Mouse (Mus musculus): ENCODE measurements around the gene Agtr1b.

Agtr1b gene

DNA sequence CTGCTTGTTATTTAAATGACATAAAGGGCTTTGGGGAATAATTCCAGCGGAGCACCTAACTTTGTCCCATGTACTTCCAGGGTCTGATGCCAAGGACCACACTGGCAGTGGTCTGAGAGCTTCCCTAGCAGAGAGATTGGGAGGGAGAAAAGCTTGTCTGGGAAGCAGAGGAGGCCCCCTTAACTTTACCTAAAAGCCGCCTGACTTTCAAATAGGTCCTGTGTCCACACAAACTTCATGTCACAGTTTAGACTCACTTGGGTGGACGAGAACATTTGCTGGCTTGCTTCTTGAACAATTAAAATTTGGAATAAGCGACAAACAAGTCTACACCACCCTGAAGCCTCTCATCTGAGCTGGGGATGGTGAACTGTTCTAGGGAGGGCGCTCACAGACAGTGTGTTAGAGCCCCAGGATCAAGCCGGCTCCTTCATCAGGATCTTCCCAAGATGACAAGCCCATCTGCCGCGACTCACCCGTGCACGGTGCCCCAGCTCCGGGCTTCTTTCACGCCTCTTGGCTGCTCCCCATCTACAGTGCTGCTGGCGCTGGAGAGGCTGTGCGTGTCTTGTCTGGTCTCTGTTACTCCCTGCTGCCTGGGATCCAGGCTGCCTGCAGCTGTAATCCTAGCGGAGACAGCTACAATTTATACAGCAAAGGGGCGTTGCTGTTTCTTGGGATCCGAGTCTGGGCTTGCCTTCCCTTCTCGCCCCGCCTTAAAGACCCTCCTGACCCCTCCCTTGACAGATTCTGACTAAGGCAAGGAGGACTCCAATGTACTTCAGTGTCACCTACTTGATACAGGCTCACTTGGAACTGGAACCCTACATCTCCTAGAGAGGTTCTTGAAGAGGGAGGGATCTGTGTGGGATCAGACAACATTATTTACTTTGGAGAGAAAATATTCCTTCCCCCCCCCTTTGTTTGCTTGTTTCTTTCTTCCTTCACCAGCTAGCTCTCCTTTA lies at the start of gene Agtr1b:
TSS of gene Agtr1b (minus strand) at position 620 of the 965 bp plus-strand sequence.
- peak; percentile 47 for DNase-seq

DNA sequence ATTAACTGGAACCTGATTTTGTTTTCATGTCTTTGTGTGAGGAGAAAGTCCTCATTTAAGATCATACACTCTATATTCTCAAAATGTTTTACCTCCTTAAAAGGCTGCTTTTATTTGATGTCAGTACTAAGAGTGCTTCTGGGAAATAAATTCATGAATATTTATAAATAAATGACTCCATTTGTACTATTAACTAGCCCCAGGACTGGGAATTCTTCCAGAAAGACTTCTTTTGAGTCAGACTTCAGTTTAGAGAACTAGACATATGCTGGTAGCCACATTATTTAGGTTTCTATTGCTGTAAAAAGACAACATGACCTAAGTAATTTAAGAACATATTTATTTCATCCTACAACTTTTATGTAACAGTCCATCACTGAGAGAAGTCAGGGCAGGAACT lies 13.4 kb downstream of the Agtr1b start:
- no peak for DNase-seq

DNA sequence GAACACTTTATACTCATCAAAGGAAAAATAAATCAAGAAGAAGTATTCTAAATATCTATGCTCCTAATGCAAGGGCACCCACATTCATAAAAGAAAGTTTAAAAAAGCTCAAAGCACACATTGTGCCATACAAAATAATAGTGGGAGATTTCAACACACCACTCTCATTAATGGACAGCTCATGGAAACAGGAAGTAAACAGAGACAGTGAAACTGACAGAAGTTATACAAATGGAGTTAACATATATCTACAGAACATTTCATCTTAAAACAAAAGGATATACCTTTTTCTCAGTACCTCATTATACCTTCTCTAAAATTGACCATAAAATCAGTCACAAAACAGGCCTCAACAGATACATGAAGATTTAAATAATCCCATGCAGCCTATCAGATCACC lies 18.8 kb downstream of the Agtr1b start:
- no peak for DNase-seq

DNA sequence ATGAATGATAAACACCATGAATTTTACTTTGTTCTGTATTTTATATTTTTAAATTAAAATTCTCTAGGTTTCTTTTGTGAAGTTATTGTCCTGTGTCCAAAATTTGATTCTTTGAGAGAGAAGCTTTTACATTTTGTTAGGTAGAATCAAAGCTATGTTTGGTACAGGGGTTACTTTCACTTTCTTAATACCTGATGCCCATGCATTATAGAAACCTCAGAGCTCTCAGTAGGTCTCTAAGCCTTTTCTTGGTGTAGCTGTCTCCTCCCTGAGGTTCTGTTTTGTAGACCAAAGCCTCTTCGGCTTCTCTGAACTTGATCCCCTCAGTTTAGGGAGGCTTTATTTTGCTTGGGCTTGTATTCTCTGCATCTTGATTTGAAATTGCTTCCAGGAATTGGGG lies 26.6 kb downstream of the Agtr1b start:
- no peak for DNase-seq

DNA sequence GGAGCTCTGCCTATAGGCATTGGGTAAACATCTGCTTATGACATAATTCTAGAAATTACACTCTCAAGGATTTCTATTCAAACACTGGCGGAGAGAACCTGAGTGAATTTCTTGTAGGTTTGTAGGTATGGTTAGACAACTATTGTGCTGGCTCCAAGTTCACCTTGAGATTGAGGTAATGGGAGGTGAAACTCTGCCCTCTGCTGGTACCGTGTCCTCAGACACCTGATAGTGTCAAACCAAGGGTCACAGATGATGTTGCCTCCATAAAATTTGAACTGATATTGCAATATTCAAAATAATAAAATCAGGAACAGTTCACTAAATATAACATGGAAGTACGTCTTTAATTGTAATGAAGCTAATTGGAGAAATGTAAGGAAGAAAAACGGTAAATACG lies 32.3 kb downstream of the Agtr1b start:
- DNase-seq: peak; percentile 8

DNA sequence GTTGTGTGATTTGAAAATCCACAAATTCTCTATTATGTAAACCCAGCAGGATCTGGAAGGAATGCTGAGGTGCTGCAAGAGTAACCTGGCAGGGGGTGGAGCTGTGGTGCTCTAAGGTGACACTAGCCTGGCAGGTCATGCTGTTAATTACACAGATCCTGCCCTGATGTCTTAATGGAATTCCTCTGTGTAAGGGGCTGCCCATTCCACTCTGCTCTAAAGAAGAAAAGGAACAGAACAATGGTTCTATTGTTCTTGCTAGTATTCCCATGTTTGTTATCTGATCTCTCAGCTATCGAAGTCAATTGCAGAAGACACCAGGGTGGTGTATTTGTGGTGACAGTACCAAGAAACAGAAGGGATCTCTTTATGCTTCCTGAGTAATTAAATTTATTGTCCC lies 49.7 kb downstream of the Agtr1b start:
- DNase-seq: no peak

GRCm38 (mm10) chr3:20309142-20309541 lies 57.8 kb downstream of the Agtr1b start:
- no peak for DNase-seq

- no peak for DNase-seq
These were observed 59.7 kb downstream of the Agtr1b start for GRCm38 (mm10) chr3:20307256-20307655.

DNA sequence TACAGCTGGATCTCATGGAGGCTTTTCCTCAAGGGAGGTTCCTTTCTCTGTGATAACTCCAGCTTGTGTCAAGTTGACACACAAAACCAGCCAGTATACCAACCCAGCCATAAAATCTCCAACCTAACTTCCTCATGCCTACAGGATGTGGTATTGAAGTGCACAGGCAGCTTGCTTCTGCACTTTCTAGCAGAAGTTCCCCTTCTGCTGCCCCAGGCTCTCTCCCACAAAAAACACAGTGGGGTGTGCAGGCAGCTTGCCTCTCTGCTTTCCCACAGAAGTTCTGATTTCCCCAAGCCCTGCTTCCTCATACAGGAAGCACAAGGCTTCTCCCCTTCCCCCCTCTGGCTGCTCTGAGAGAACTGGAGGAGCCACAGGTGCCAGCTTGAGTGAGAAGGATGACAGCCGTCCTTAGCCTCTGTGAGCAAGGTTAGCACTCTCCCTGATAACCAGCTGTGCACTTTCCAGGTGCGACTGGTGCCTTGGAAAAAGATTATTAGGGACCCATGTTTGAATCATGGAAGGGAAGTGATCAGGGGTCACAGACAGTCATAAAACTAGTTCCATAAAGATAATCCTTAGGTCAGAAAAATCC lies 62.1 kb downstream of the Agtr1b start:
- DNase-seq: no peak

- DNase-seq: no peak
These were observed 71.4 kb downstream of the Agtr1b start for GRCm38 (mm10) chr3:20295546-20295945.

GRCm38 (mm10) chr3:20294542-20295348 lies 72.2 kb downstream of the Agtr1b start:
- DNase-seq: no peak

GRCm38 (mm10) chr3:20291370-20291769 lies 75.6 kb downstream of the Agtr1b start:
- no peak for DNase-seq

DNA sequence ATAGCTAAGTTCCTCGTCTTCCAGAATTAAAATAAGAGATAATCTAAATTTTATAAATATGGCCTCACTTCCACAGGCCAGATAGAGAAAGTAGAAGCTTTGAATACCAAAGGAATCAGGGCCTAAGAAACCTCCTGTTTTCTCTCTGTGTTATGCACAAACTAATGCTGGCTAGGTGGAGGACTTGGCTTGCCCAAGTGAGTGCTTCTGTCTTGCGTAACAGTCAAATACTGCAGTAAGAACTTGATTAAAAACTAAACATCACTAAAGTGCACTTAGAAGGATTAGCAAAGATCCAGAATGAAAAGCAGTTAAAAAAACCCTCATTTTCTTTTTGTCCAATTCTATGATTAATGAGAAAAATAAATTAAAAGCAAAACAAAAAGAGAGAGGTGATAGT lies 78.2 kb downstream of the Agtr1b start:
- no peak for DNase-seq

GRCm38 (mm10) chr3:20281796-20282195 lies 85.2 kb downstream of the Agtr1b start:
- DNase-seq: no peak

- DNase-seq: no peak
These were observed 91.3 kb downstream of the Agtr1b start, which contains the start of gene Cpb1 for GRCm38 (mm10) chr3:20275633-20276032. TSS of gene Cpb1 (minus strand) at chr3:20275733.

Data from kidney, postnatal 10 days (tissue).